Mouse (Mus musculus) kidney, postnatal 10 days (tissue): ENCODE results near the gene Hist2h4.
A peak's percentile ranks its signal among the peaks of the same experiment; 100 is the strongest.
"Not testable (repeated sequence)": the region's sequence is repeated elsewhere in the genome, so short reads cannot be mapped to it uniquely, and the experiment has no call there.

Experiments
- DNase-seq: peaks from one replicate; pipeline ENCODE4 v3.0.0; 2021; ENCODE audit warnings: mixed read lengths

Hist2h4 gene

GRCm38 (mm10) chr3:96220765-96221639 is 42.1 kb downstream of the Hist2h4 start, which contains the start of the genes Hist2h2ac and Hist2h2be:
Hist2h2ac (minus strand) TSS chr3:96220880.
Hist2h2be (plus strand) TSS chr3:96221119.
- DNase-seq, result peak; percentile 84

- DNase-seq, result not testable (repeated sequence)
Observed at GRCm38 (mm10) chr3:96220131-96220764, 42.9 kb downstream of the Hist2h4 start.

GRCm38 (mm10) chr3:96219661-96220130 is 43.4 kb downstream of the Hist2h4 start, which contains the start of the genes Bola1 and Hist2h2ab:
Bola1 (minus strand) TSS chr3:96219709.
Hist2h2ab (plus strand) TSS chr3:96219865.
- peak; percentile 77 for DNase-seq

- no peak for DNase-seq
Observed at GRCm38 (mm10) chr3:96219191-96219641, 43.9 kb downstream of the Hist2h4 start.
